Mouse (Mus musculus): ENCODE results near the gene Ffar1.

DNA sequence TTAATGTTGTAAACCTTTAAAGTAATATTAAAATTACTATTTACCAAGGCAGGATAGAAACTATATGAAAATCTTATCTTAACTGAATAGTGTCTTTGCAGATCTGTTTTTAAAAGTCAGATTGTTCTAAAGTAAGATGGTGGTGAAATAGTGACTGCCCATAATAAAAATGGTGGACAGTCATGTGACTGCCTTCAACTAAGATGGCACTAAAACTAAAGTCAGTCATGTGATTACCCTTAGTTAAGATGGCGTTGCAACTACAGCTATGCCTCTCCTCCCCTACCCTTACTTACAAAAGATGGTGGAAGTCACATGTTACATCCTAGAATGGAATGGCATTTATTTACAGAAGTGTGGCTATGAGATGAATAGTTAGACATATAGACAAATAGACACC is 9.9 kb downstream of the Ffar1 start:
- TF ChIP-seq CTCF (IDR thresholded peaks at IDR 0.05; ENCODE audit: borderline replicate concordance, insufficient read depth, low read depth, low read length): no peak
- TF ChIP-seq POLR2A (IDR thresholded peaks at IDR 0.05; ENCODE audit: borderline replicate concordance, insufficient read depth, low read length): no peak
